8 mouse cellular contexts compared by ENCODE assay signal in the genomic region with DNA sequence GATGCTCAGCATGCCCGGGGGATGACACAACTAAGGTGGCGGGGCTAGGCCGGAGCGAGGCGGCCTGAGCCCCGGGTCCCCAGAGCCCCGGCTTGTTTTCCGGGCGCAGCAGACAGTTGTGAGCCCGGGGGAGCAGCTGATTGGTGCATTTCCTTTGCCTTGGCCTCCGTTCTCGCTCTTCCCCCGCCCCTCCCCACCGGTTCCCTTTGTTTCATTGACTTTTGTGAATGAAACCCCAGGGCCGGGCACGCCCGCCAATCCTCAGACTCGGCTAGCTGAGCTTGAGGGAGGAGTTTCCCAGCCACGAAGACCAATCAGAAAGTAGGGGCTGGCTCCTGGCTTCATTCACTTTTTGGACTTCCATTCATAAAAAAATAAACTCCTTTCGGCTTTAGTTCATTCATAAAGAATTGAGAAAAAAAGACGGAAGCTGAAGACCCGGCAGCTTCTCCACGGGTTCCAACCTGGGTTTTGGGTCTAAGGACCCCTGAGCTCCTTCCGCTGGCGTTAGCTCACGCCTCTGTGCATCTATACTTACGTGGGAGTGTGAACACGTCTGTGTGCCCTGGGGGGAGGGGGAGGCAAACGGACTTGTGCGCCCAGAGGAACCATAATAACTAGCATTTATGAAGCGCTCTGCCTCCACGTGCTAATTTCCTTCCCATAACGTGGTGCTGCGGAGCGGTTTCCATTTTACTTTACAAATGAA. TPM values are rescaled to one million over a fixed set of nuclear protein-coding genes. Genes with fewer than 3 reads are reported as not detected.
DNase-seq lines count a peak whose midpoint lies in the region; ATAC-seq lines count a peak whose summit lies in the region.

A gene (minus strand): TSS at position 229 of the 709 bp plus-strand sequence.

- 1% methylated on average over 35 of the region's 35 CpGs for WGBS in hindbrain, embryonic 15.5 days

- ATAC-seq in hindbrain, embryonic 15.5 days (ENCODE audit: low FRiP score, low read depth): peak; percentile 94

- H3K9me3 ChIP-seq in hindbrain, embryonic 15.5 days: no peaks in the 10 kb centered on the region

- peaks cover 24% of the 10 kb centered on the region for H3K4me1 ChIP-seq in hindbrain, embryonic 15.5 days (replicated peaks)

- no peaks in the 10 kb centered on the region for H3K36me3 ChIP-seq in hindbrain, embryonic 15.5 days

- H3K4me2 ChIP-seq in hindbrain, embryonic 15.5 days: peak within 1 kb of the TSS; percentile 91

- H3K4me3 ChIP-seq in hindbrain, embryonic 15.5 days: peak within 1 kb of the TSS; percentile 50

- DNase-seq in NIH3T3 (ENCODE audit: low read depth): peak; percentile 96
- peak; percentile 97 for DNase-seq in cerebellum, postnatal 10 days
- peak; percentile 82 to 89 for DNase-seq in frontal cortex, postnatal 36 days (ENCODE audit: low spot score in 2 of 2)
- peak; percentile 82 for DNase-seq in left cerebral cortex, adult 11 months (ENCODE audit: low spot score)
- peak; percentile 92 to 94 for DNase-seq in lung, postnatal 4 days
- peak; percentile 91 for DNase-seq in right cerebral cortex, adult 18-20 months
- DNase-seq in urinary bladder, postnatal 10 days (ENCODE audit: low spot score): peak; percentile 27

- peaks cover 81% of the 10 kb centered on the region for H3K27me3 ChIP-seq in hindbrain, embryonic 15.5 days

- H3K27ac ChIP-seq in hindbrain, embryonic 15.5 days (replicated peaks): peak within 1 kb of the TSS; percentile 66

- H3K9ac ChIP-seq in hindbrain, embryonic 15.5 days: peak within 1 kb of the TSS; percentile 49

RNA-seq across cellular contexts. Expression of the gene that starts here (rescaled TPM):
- 14.4 and 21.3 TPM in 2 replicates for polyA plus RNA-seq in hindbrain, embryonic 15.5 days (2015; fragmentation: Nextera tagmentation; extraction: Ambion mirVana)

Comparison
In these comparisons a context has a peak if more than half of its experiments do, and no peak if none do; other contexts are left out.
1. Peak in every context shown above with its lines: DNase-seq, ATAC-seq, H3K4me3 ChIP-seq and H3K27ac ChIP-seq.
2. DNase-seq: peak in every context shown above with its lines; median percentile 97 in cerebellum, postnatal 10 days; 96 in NIH3T3; 93 in lung, postnatal 4 days; 91 in right cerebral cortex, adult 18-20 months; 86 in frontal cortex, postnatal 36 days; 82 in left cerebral cortex, adult 11 months; 27 in urinary bladder, postnatal 10 days.